Mouse (Mus musculus) forebrain, embryonic 15.5 days (tissue): ENCODE data around the gene Igfn1. TPM values are rescaled to one million over a fixed set of nuclear protein-coding genes. Genes with fewer than 3 reads are reported as not detected.
A peak's percentile ranks its signal among the peaks of the same experiment; 100 is the strongest.

Source experiments
- ATAC-seq: fragments of 200-750 bp; cut with Nextera tagmentation; replicated peaks from 2 replicates; pipeline ENCODE4 v1.8.0; 2017; ENCODE audit warnings: mild to moderate bottlenecking, moderate TSS enrichment, moderate library complexity
- H3K27ac ChIP-seq: fragments of 300-500 bp; sonication (generic); replicated peaks from 2 replicates; pipeline ENCODE4 v1.5.1; 2015; ENCODE audit warnings: mild to moderate bottlenecking, inconsistent platforms
- H3K27me3 ChIP-seq: fragments of 300-500 bp; sonication (generic); 2 replicates; pipeline ENCODE4 v1.6.1; 2015; ENCODE audit warnings: inconsistent platforms
- H3K36me3 ChIP-seq: fragments of 300-500 bp; sonication (generic); 2 replicates; pipeline ENCODE4 v1.6.1; 2015; ENCODE audit warnings: mild to moderate bottlenecking, inconsistent platforms
- H3K4me1 ChIP-seq: fragments of 300-500 bp; sonication (generic); 2 replicates; pipeline ENCODE4 v1.6.1; 2015; ENCODE audit warnings: inconsistent platforms
- H3K4me2 ChIP-seq: fragments of 300-500 bp; sonication (generic); replicated peaks from 2 replicates; pipeline ENCODE4 v1.6.1; 2015; ENCODE audit warnings: mild to moderate bottlenecking, inconsistent platforms
- H3K4me3 ChIP-seq: fragments of 300-500 bp; sonication (generic); 2 replicates; pipeline ENCODE4 v1.5.1; 2015; ENCODE audit warnings: mild to moderate bottlenecking, inconsistent platforms
- H3K9ac ChIP-seq: fragments of 300-500 bp; sonication (generic); replicated peaks from 2 replicates; pipeline ENCODE4 v1.6.1; 2015; ENCODE audit warnings: mild to moderate bottlenecking, inconsistent platforms
- H3K9me3 ChIP-seq: fragments of 300-500 bp; sonication (generic); 2 replicates; pipeline ENCODE4 v1.6.1; 2016; ENCODE audit warnings: inconsistent platforms
- WGBS: fragments of 180-500 bp; shearing (Covaris S2); methylation state at CpG from one replicate; pipeline ENCODE4 v1.1.7; 2015; ENCODE audit warnings: mixed read lengths; 5-methylcytosine and 5-hydroxymethylcytosine counted together
- polyA plus RNA-seq: library from polyadenylated mRNA; unstranded; fragments of >200 nt; fragmentation: Nextera tagmentation; extraction: Ambion mirVana; gene quantifications from 2 replicates; pipeline ENCODE4 v1.2.1, GENCODE M21; 2015

Igfn1 gene
- not detected in 2 replicates for polyA plus RNA-seq

GRCm38 (mm10) chr1:136006292-136006748 lies at the start of gene Igfn1:
Gene Igfn1 (minus strand): TSS chr1:136006342.
- H3K27me3 ChIP-seq, result peaks cover 4% of the 10 kb centered on the region
- peaks cover 9% of the 10 kb centered on the region for H3K4me1 ChIP-seq
- WGBS, result 87% methylated on average over 3 of the region's 3 CpGs
- no peaks in the 10 kb centered on the region for H3K9me3 ChIP-seq
- H3K4me3 ChIP-seq, result no peak within 1 kb of the TSS
- no peak within 1 kb of the TSS for H3K27ac ChIP-seq
- H3K4me2 ChIP-seq, result peak within 1 kb of the TSS; percentile 52; the same call in 1 of the 2 replicates
- no peak for ATAC-seq
- H3K36me3 ChIP-seq, result no peaks in the 10 kb centered on the region
- H3K9ac ChIP-seq, result no peak within 1 kb of the TSS

- H3K27me3 ChIP-seq, result peaks cover 10% of the 10 kb centered on the region; the same call in 1 of the 2 replicates
- peak; percentile 20; the same call in 1 of the 2 replicates for ATAC-seq
- 30% methylated on average over 3 of the region's 3 CpGs for WGBS
- peaks cover 23% of the 10 kb centered on the region for H3K4me1 ChIP-seq
- H3K27ac ChIP-seq, result peak overlapping the region; percentile 40
- H3K4me2 ChIP-seq, result no peak overlapping the region
- no peaks in the 10 kb centered on the region for H3K9me3 ChIP-seq
- H3K9ac ChIP-seq, result no peak overlapping the region
- H3K4me3 ChIP-seq, result no peak overlapping the region
- no peaks in the 10 kb centered on the region for H3K36me3 ChIP-seq
These were observed 49.6 kb upstream of the Igfn1 start for GRCm38 (mm10) chr1:136055771-136056170.

- Histone ChIP-seq H3K4me1 (peaks cover 27% of the 10 kb centered on the region), H3K27me3 (peaks cover 28% of the 10 kb centered on the region), H3K4me2 (no peak within 1 kb of the TSS), H3K4me3 (no peak within 1 kb of the TSS), H3K27ac (no peak within 1 kb of the TSS), H3K36me3 (no peaks in the 10 kb centered on the region), H3K9me3 (no peaks in the 10 kb centered on the region), H3K9ac (no peak within 1 kb of the TSS)
- 43% methylated on average over 11 of the region's 11 CpGs for WGBS
- no peak for ATAC-seq
These were observed 46.4 kb upstream of the Igfn1 start, which contains the start of gene Cacna1s for GRCm38 (mm10) chr1:136052547-136052946. Gene Cacna1s (plus strand): TSS chr1:136052750.

- no peak overlapping the region for H3K27ac ChIP-seq
- H3K4me1 ChIP-seq, result peaks cover 22% of the 10 kb centered on the region
- under 1% methylated on average over 6 of the region's 6 CpGs for WGBS
- H3K4me3 ChIP-seq, result peak overlapping the region; percentile 39
- peak; percentile 61 for ATAC-seq
- peaks cover 28% of the 10 kb centered on the region for H3K27me3 ChIP-seq
- H3K36me3 ChIP-seq, result no peaks in the 10 kb centered on the region
- peak overlapping the region; percentile 40 for H3K9ac ChIP-seq
- H3K4me2 ChIP-seq, result peak overlapping the region; percentile 59
- H3K9me3 ChIP-seq, result no peaks in the 10 kb centered on the region
These were observed 45.3 kb upstream of the Igfn1 start for GRCm38 (mm10) chr1:136051465-136051864.

DNA sequence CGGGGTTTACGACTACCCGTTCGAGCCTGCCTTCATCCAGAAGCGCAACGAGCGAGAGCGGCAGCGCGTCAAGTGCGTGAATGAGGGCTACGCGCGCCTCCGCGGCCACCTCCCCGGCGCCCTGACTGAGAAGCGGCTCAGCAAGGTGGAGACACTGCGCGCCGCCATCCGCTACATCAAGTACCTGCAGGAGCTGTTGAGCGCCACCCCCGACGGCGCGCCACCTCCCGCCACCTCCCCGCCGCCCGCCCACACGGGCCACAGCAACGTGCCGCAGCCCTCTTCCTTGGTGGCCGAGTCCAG lies 44.8 kb upstream of the Igfn1 start:
- peaks cover 28% of the 10 kb centered on the region for H3K27me3 ChIP-seq
- peaks cover 17% of the 10 kb centered on the region for H3K4me1 ChIP-seq
- peak overlapping the region; percentile 59 for H3K4me2 ChIP-seq
- peak overlapping the region; percentile 39 for H3K4me3 ChIP-seq
- peak overlapping the region; percentile 40 for H3K9ac ChIP-seq
- WGBS, result under 1% methylated on average over 36 of the region's 36 CpGs
- no peaks in the 10 kb centered on the region for H3K9me3 ChIP-seq
- H3K27ac ChIP-seq, result no peak overlapping the region
- peak; percentile 53 for ATAC-seq
- no peaks in the 10 kb centered on the region for H3K36me3 ChIP-seq

- Histone ChIP-seq H3K27ac (no peak within 1 kb of the TSS), H3K27me3 (peaks cover 28% of the 10 kb centered on the region), H3K4me1 (peaks cover 12% of the 10 kb centered on the region), H3K9ac (peak within 1 kb of the TSS; percentile 40), H3K4me2 (peak within 1 kb of the TSS; percentile 59), H3K36me3 (no peaks in the 10 kb centered on the region), H3K4me3 (peak within 1 kb of the TSS; percentile 39), H3K9me3 (no peaks in the 10 kb centered on the region)
- WGBS, result 23% methylated on average over 29 of the region's 29 CpGs
- no peak; the same call in 1 of the 2 replicates for ATAC-seq
These were observed 44.3 kb upstream of the Igfn1 start, which contains the start of gene Ascl5 for GRCm38 (mm10) chr1:136050312-136051012. Gene Ascl5 (plus strand): TSS chr1:136050804.

DNA sequence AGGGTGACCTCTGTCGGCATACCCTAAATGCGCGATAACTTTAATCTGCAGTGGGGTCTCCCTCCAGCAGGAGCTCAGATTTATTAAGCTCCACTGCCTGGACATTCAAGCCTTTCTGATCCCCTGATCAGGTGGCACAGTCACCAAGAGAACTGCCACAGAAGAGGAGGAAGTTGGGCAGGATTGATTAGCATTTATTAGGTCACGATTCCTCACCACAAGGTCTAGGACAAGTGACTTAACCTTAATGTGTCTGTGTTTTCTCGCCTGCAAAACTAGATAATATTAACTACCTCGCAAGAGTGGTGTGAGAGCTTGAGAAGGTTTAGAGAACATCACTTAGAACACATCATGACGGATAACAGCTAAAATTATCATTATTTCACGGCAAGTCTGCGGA lies 41.8 kb upstream of the Igfn1 start:
- Histone ChIP-seq H3K27me3 (peaks cover 28% of the 10 kb centered on the region), H3K4me3 (no peak overlapping the region)
- WGBS, result 83% methylated on average over 9 of the region's 9 CpGs

DNA sequence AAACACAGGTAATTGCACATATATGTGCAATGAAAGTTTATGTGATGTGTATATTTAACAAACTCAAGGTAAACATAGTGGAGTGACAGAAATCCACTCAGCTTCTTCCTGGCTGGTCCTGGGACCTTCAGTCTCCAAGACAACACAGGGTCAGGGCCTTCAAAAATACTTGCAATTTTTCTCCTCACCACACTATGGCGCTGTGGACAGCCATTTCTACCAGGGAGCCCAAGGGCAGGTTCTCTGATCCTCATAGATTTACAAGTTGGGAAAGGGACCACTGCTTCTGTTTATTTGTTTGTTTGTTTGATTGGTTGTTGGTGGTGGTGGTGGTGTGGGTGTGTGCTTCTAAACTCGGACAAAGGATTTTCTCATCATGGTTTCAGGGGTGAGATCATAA lies 41.3 kb upstream of the Igfn1 start:
- Histone ChIP-seq H3K4me3 (no peak overlapping the region), H3K36me3 (no peaks in the 10 kb centered on the region), H3K4me1 (peaks cover 11% of the 10 kb centered on the region), H3K9me3 (no peaks in the 10 kb centered on the region), H3K9ac (no peak overlapping the region), H3K27ac (no peak overlapping the region), H3K27me3 (peaks cover 25% of the 10 kb centered on the region), H3K4me2 (no peak overlapping the region)
- ATAC-seq, result no peak
- 2% methylated on average over 2 of the region's 2 CpGs for WGBS

More for the DNA sequence above, 41.8 kb upstream of the Igfn1 start:
- Histone ChIP-seq H3K9me3 (no peaks in the 10 kb centered on the region), H3K9ac (no peak overlapping the region), H3K4me1 (peaks cover 11% of the 10 kb centered on the region), H3K4me2 (no peak overlapping the region), H3K36me3 (no peaks in the 10 kb centered on the region), H3K27ac (no peak overlapping the region)
- ATAC-seq, result no peak

GRCm38 (mm10) chr1:136045774-136046173 lies 39.6 kb upstream of the Igfn1 start:
- no peak overlapping the region for H3K4me2 ChIP-seq
- peaks cover 19% of the 10 kb centered on the region for H3K27me3 ChIP-seq
- no peaks in the 10 kb centered on the region for H3K9me3 ChIP-seq
- H3K9ac ChIP-seq, result no peak overlapping the region
- H3K4me3 ChIP-seq, result no peak overlapping the region
- no peak overlapping the region for H3K27ac ChIP-seq
- peak; percentile 20; the same call in 1 of the 2 replicates for ATAC-seq
- peaks cover 11% of the 10 kb centered on the region for H3K4me1 ChIP-seq
- H3K36me3 ChIP-seq, result no peaks in the 10 kb centered on the region
- WGBS, result 14% methylated on average over 4 of the region's 4 CpGs

- Histone ChIP-seq H3K4me2 (no peak overlapping the region), H3K36me3 (0 out of 2 replicates have a peak, but pooled peaks cover under 1% of the 10 kb centered on the region), H3K27me3 (no peaks in the 10 kb centered on the region), H3K9me3 (no peaks in the 10 kb centered on the region), H3K27ac (no peak overlapping the region), H3K9ac (no peak overlapping the region), H3K4me1 (peaks cover 7% of the 10 kb centered on the region), H3K4me3 (no peak overlapping the region)
- ATAC-seq, result no peak
- 28% methylated on average over 4 of the region's 4 CpGs for WGBS
These were observed 34.7 kb upstream of the Igfn1 start for GRCm38 (mm10) chr1:136040874-136041273.

GRCm38 (mm10) chr1:136040452-136040851 lies 34.3 kb upstream of the Igfn1 start:
- Histone ChIP-seq H3K9ac (no peak overlapping the region), H3K4me2 (no peak overlapping the region), H3K9me3 (no peaks in the 10 kb centered on the region), H3K27me3 (no peaks in the 10 kb centered on the region), H3K36me3 (peaks cover 5% of the 10 kb centered on the region; the same call in 1 of the 2 replicates), H3K27ac (no peak overlapping the region), H3K4me1 (peaks cover 7% of the 10 kb centered on the region), H3K4me3 (no peak overlapping the region)
- no peak for ATAC-seq
- 20% methylated on average over 11 of the region's 11 CpGs for WGBS

DNA sequence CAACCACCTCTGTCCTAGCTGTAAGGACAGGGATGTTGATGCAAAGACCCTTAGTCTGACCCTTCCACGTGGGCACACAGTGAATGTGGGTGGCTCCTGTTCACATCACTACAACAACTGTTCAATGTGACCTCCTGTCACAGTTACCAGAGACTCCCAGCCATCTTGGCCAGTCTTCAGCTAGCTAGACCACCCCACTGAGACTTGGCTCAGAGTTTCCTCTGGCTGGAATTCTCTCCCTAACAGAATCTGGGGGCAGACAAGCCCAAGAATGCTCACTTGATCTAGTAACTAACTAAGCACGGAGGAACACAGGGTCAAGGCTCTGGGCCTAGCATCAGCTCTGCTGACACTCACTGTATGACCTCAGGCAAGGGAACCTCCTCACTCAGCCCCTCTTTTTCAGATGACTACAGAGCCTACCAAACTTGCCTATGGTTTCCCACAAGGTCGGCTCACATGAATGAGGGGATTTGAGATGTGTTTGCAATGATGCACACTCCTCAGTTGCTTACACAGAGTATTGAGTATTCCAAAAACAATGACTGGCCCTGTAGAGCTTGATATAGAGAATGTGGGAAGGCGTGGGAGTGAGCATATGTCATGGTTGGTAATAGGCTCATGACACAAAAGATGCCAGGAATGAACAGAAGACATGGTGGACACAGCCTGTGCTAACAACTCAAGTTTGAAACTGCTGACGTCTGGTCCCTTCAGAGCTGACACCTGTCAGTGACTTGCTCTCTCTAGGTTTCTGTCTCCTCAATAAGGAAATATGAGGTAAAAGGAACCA lies 32.8 kb upstream of the Igfn1 start:
- Histone ChIP-seq H3K4me1 (peaks cover 7% of the 10 kb centered on the region), H3K9ac (no peak overlapping the region), H3K4me2 (no peak overlapping the region), H3K4me3 (no peak overlapping the region), H3K36me3 (peaks cover 19% of the 10 kb centered on the region), H3K9me3 (no peaks in the 10 kb centered on the region), H3K27ac (no peak overlapping the region), H3K27me3 (no peaks in the 10 kb centered on the region)
- ATAC-seq, result no peak
- WGBS, result 76% methylated on average over 5 of the region's 5 CpGs
